ENCODE assay signal across 8 mouse cellular contexts in genomic region chr4:41315173-41315572, GRCm38 (mm10). TPM values are rescaled to one million over a fixed set of nuclear protein-coding genes. Genes with fewer than 3 reads are reported as not detected.
A peak's percentile ranks its signal among the peaks of the same experiment; 100 is the strongest.
DNase-seq lines count a peak whose midpoint lies in the region; ATAC-seq and TF ChIP-seq lines count a peak whose summit lies in the region.

No protein-coding gene starts in this region.

- H3K9ac ChIP-seq in heart, adult 2 months (ENCODE audit: low read depth, low read length), result peak overlapping the region; percentile 58
- H3K9ac ChIP-seq in liver, embryonic 12.5 days, result peak overlapping the region; percentile 99

- 57% methylated on average over 8 of the region's 8 CpGs for WGBS in heart, adult 2 months
- WGBS in liver, embryonic 12.5 days (ENCODE audit: insufficient replicate concordance), result 44% methylated on average over 8 of the region's 8 CpGs

- peak overlapping the region; percentile 81 for H3K4me3 ChIP-seq in heart, adult 2 months
- H3K4me3 ChIP-seq in liver, embryonic 12.5 days, result peak overlapping the region; percentile 100

- intact Hi-C loops in heart, adult 2 months (cut with DNase I), result loop anchor here (1.0 to 2.0 kb wide), 3 partner anchors 34 to 74 kb away; partner anchors contain the start of gene Ubap2

- DNase-seq in heart, adult 2 months, result no peak
- no peak for DNase-seq in heart, adult 9 months (ENCODE audit: low spot score in 2 of 2)
- DNase-seq in urinary bladder, postnatal 25 days (ENCODE audit: low spot score), result peak; percentile 21
- no peak for DNase-seq in urinary bladder, postnatal 4 days (ENCODE audit: low spot score in 2 of 2)
- no peak for DNase-seq in adrenal gland, adult 2 months
- DNase-seq in layer of hippocampus, adult 8-10 months (ENCODE audit: low spot score in 2 of 2), result no peak

- no peaks in the 10 kb centered on the region for H3K27me3 ChIP-seq in heart, adult 2 months (ENCODE audit: control insufficient read depth, insufficient read depth, low read length)
- H3K27me3 ChIP-seq in liver, embryonic 12.5 days (replicated peaks), result no peaks in the 10 kb centered on the region

- ATAC-seq in liver, embryonic 12.5 days, result no peak
- no peak for ATAC-seq in monocyte, adult 5-6 weeks (replicated peaks; ENCODE audit: insufficient number of reproducible peaks, low FRiP score, low TSS enrichment, poor library complexity, severe bottlenecking)

- no peak for TF ChIP-seq CTCF in heart, adult 2 months (IDR thresholded peaks at IDR 0.05)

- TF ChIP-seq POLR2A in heart, adult 2 months (IDR thresholded peaks at IDR 0.05; ENCODE audit: insufficient read depth, low read depth, low read length), result no peak

- H3K36me3 ChIP-seq in heart, adult 2 months (ENCODE audit: control insufficient read depth, insufficient read depth, low read length), result peaks cover 14% of the 10 kb centered on the region
- peaks cover 31% of the 10 kb centered on the region for H3K36me3 ChIP-seq in liver, embryonic 12.5 days

- H3K9me3 ChIP-seq in liver, embryonic 12.5 days (replicated peaks), result no peaks in the 10 kb centered on the region

- H3K4me1 ChIP-seq in heart, adult 2 months (ENCODE audit: control insufficient read depth, insufficient read depth, low read length), result peaks cover 4% of the 10 kb centered on the region
- H3K4me1 ChIP-seq in liver, embryonic 12.5 days, result peaks cover 43% of the 10 kb centered on the region

- no peaks in the 10 kb centered on the region for H3K79me2 ChIP-seq in heart, adult 2 months (replicated peaks; ENCODE audit: control insufficient read depth, insufficient read depth, low read length)

- H3K27ac ChIP-seq in heart, adult 2 months, result peak overlapping the region; percentile 100
- H3K27ac ChIP-seq in liver, embryonic 12.5 days, result peak overlapping the region; percentile 99

- H3K4me2 ChIP-seq in liver, embryonic 12.5 days, result peak overlapping the region; percentile 88

- no peak for TF ChIP-seq EP300 in heart, adult 2 months (IDR thresholded peaks at IDR 0.05; ENCODE audit: insufficient read depth, low read depth, low read length)

RNA-seq across cellular contexts. Expression of gene Dcaf12, which starts 0.5 kb away (rescaled TPM):
- 10 to 100 TPM; 31.5 to 57.9 TPM for total RNA-seq in heart, adult 2 months (2021)
- 26.5 and 32.4 TPM in 2 replicates for polyA plus RNA-seq in heart, adult 2 months (2012; rRNA removed)
- polyA plus RNA-seq in liver, embryonic 12.5 days (2016; fragmentation: Nextera tagmentation; extraction: Ambion mirVana), result 61.4 and 64.5 TPM in 2 replicates
- total RNA-seq in adrenal gland, adult 2 months (2021), result 10 to 100 TPM; 44.5 to 49.4 TPM
- polyA plus RNA-seq in adrenal gland, adult 2 months (2012; rRNA removed), result 22.1 and 26.0 TPM in 2 replicates
- total RNA-seq in layer of hippocampus, adult 8-10 months (2022), result 10 to 100 TPM; 35.5 to 42.6 (median 39.6) TPM
- 44.1 to 49.8 TPM (median 44.7 TPM) in 3 replicates for total RNA-seq in monocyte, adult 5-6 weeks (2017)

RNA-seq across cellular contexts. Expression of gene Ubap1, which starts 33.6 kb away (rescaled TPM):
- total RNA-seq in heart, adult 2 months (2021), result 10 to 100 TPM; 37.3 to 43.7 TPM
- 21.8 and 37.1 TPM in 2 replicates for polyA plus RNA-seq in heart, adult 2 months (2012; rRNA removed)
- 28.3 and 28.5 TPM in 2 replicates for polyA plus RNA-seq in liver, embryonic 12.5 days (2016; fragmentation: Nextera tagmentation; extraction: Ambion mirVana)
- 10 to 100 TPM; 50.2 to 59.9 TPM for total RNA-seq in adrenal gland, adult 2 months (2021)
- 13.9 and 16.0 TPM in 2 replicates for polyA plus RNA-seq in adrenal gland, adult 2 months (2012; rRNA removed)
- 10 to 100 TPM; 42.1 to 48.0 (median 44.9) TPM for total RNA-seq in layer of hippocampus, adult 8-10 months (2022)
- 70.9 to 80.1 TPM (median 79.6 TPM) in 3 replicates for total RNA-seq in monocyte, adult 5-6 weeks (2017)

RNA-seq across cellular contexts. Expression of gene Ubap2, which starts 40.2 kb away (rescaled TPM):
- total RNA-seq in heart, adult 2 months (2021), result 10 to 100 TPM; 50.3 to 57.4 TPM
- 34.0 and 44.5 TPM in 2 replicates for polyA plus RNA-seq in heart, adult 2 months (2012; rRNA removed)
- 48.7 and 50.2 TPM in 2 replicates for polyA plus RNA-seq in liver, embryonic 12.5 days (2016; fragmentation: Nextera tagmentation; extraction: Ambion mirVana)
- total RNA-seq in adrenal gland, adult 2 months (2021), result 10 to 100 TPM; 34.4 to 42.4 TPM
- polyA plus RNA-seq in adrenal gland, adult 2 months (2012; rRNA removed), result 206 and 245 TPM in 2 replicates
- total RNA-seq in layer of hippocampus, adult 8-10 months (2022), result 10 to 100 TPM; 45.8 to 58.7 (median 50.2) TPM
- total RNA-seq in monocyte, adult 5-6 weeks (2017), result 6.6 to 19.8 TPM (median 17.1 TPM) in 3 replicates
